Mouse (Mus musculus) bone marrow, adult 2 months (tissue): Measurements from ENCODE around the gene Zfp13. TPM values are rescaled to one million over a fixed set of nuclear protein-coding genes. Genes with fewer than 3 reads are reported as not detected.
A peak's percentile ranks its signal among the peaks of the same experiment; 100 is the strongest.

Experiments
- H3K27ac ChIP-seq: fragments of 200-500 bp; 2 replicates; pipeline ENCODE4 v1.5.1; 2012; ENCODE audit warnings: low read depth, mild to moderate bottlenecking, control low read depth, inconsistent platforms, low read length; ENCODE audit not compliant: control insufficient read depth, poor library complexity, insufficient read depth
- H3K4me1 ChIP-seq: fragments of 200-500 bp; 2 replicates; pipeline ENCODE4 v1.6.1; 2011; ENCODE audit warnings: low read length; ENCODE audit not compliant: control insufficient read depth, insufficient read depth
- H3K4me3 ChIP-seq: fragments of 200-500 bp; replicated peaks from 2 replicates; pipeline ENCODE3; 2011; ENCODE audit warnings: mild to moderate bottlenecking, low read depth, low read length, control low read depth; ENCODE audit not compliant: control insufficient read depth
- CTCF ChIP-seq: fragments of 200-500 bp; IDR thresholded peaks from 2 replicates; pipeline ENCODE4 v1.5.1; 2011; ENCODE audit warnings: low read length, control low read depth; ENCODE audit not compliant: control insufficient read depth, insufficient read depth
- POLR2A ChIP-seq: fragments of 200-500 bp; IDR thresholded peaks from 2 replicates; pipeline ENCODE4 v1.6.1; 2011; ENCODE audit warnings: low read depth, mild to moderate bottlenecking, control low read depth, low read length, borderline replicate concordance; ENCODE audit not compliant: control insufficient read depth
- WGBS: fragments of 180-500 bp; shearing (Covaris S2); methylation state at CpG from one replicate; pipeline ENCODE4 v1.1.7; 2018; 5-methylcytosine and 5-hydroxymethylcytosine counted together
- polyA plus RNA-seq: library from polyadenylated mRNA; stranded (reverse); fragments of >200 nt; gene quantifications from 2 replicates; pipeline ENCODE4 v1.2.4, GENCODE M21; 2011; ENCODE audit warnings: low replicate concordance; ENCODE audit not compliant: missing spikeins, insufficient read depth, insufficient read length

Gene Zfp13
- polyA plus RNA-seq, 1 experiment = not detected

DNA sequence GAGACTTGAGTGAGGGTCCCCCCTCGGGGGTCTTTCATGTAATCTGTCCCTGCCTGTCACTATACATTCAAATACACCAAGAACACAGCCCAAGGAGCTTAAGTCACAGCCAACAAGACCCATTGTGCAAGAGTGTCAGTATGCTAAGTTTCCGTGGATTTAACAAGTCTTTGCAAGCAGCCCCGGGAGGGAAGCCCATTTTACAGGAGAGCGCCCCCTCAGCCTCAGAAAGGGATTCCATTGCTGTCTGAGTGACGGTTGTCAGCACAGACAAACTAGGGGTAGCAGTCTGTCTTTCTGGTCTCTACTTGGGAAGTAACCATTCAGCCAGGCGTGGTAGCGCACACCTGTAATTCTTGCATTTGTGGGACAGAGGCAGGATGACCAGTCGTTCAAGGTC lies 25.2 kb downstream of the Zfp13 start:
- Histone ChIP-seq H3K4me1 (peaks cover 2% of the 10 kb centered on the region; the same call in 1 of the 2 replicates), H3K4me3 (no peak overlapping the region), H3K27ac (no peak overlapping the region)
- TF ChIP-seq CTCF = no peak
- TF ChIP-seq POLR2A = no peak
- WGBS = 75% methylated on average over 8 of the region's 8 CpGs

DNA sequence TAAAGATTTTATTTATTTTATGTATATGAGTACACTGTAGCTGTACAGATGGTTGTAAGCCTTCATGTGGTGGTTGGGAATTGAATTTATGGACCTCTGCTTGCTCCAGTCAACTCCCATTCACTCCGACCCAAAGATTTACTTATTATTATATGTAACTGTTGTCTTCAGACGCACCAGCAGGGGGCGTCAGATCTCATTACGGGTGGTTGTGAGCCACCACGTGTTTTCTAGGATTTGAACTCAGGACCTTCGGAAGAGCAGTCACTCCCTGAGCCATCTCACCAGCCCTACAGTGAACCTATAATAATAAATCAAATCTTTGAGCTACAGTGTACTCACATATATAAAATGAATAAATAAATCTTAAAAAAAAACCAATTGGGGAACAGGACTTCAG lies 27.2 kb downstream of the Zfp13 start:
- Histone ChIP-seq H3K4me1 (peaks cover 2% of the 10 kb centered on the region; the same call in 1 of the 2 replicates), H3K4me3 (no peak overlapping the region), H3K27ac (no peak overlapping the region)
- 68% methylated on average over 6 of the region's 6 CpGs for WGBS
- TF ChIP-seq POLR2A (no peak), CTCF (peak; percentile 15; the same call in 1 of the 2 replicates)

DNA sequence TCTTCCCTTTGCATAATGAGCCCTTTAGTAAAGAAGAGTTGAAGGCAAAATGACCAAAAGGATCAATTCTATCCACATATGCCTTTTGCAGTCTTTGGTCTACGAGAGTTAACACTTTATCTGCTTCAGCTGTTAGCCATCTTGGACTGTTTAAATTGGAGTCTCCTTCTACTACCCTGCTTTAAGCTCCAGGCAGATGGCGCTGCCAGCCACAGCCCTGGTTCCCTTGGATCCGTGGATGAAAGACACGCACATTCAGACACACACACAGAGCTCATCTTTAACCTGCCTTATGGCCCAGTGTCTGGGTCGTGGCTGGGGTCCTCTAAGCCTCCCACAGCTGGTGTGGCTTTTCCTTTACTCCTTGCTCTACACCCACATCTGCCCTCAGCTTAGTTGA lies 28.2 kb downstream of the Zfp13 start:
- Histone ChIP-seq H3K4me3 (no peak overlapping the region), H3K4me1 (peaks cover 2% of the 10 kb centered on the region; the same call in 1 of the 2 replicates), H3K27ac (no peak overlapping the region; the same call in 1 of the 2 replicates)
- TF ChIP-seq CTCF (peak; percentile 25; the same call in 1 of the 2 replicates), POLR2A (no peak)
- 18% methylated on average over 5 of the region's 5 CpGs for WGBS

DNA sequence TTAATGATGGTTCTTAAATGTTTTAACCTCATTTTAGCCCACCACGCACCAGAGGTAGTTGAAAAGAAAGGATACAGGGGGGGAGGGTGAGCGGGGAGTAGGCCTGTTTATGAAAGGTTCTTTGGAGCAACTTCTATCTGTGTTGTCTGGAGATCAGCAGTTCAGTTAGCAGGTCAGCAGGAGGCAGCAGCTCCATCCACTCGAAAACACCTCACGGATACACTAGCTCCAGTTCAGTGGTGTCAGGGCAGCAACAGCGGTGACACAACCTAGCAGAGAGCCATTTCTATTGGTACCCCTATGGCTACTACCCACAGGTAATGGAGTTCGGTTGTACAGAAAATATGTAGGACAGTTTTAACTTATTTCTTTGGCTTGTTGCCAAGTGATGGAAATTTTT lies 29.3 kb downstream of the Zfp13 start:
- no peak overlapping the region for H3K27ac ChIP-seq

DNA sequence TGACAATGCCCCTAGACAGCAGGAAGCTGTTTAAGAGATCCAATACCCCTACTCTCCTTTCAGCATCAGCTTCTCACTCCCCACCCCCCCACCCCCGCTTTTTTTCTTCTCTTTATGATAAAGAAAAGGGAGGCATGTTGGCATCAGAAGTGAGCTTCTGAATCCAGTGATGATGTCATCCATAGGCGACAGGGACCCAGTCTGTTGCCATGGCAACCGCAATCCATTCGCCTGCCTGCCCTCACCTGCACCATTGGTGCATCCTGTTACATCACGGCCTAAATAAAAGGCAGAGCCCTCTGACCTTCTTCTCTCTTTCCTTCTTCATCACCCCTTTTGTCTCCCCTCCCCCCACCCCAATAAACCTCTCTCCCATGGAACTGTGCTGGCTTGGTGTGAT lies 30.9 kb downstream of the Zfp13 start:
- 56% methylated on average over 5 of the region's 5 CpGs for WGBS
- H3K4me3 ChIP-seq = no peak overlapping the region
- H3K27ac ChIP-seq = no peak overlapping the region
- H3K4me1 ChIP-seq = peaks cover 2% of the 10 kb centered on the region; the same call in 1 of the 2 replicates
- TF ChIP-seq POLR2A (no peak), CTCF (no peak)

More for the DNA sequence above, 29.3 kb downstream of the Zfp13 start:
- H3K4me1 ChIP-seq = peaks cover 2% of the 10 kb centered on the region; the same call in 1 of the 2 replicates
- WGBS = 12% methylated on average over 6 of the region's 6 CpGs
- TF ChIP-seq CTCF (peak; percentile 81), POLR2A (no peak)
- H3K4me3 ChIP-seq = no peak overlapping the region

DNA sequence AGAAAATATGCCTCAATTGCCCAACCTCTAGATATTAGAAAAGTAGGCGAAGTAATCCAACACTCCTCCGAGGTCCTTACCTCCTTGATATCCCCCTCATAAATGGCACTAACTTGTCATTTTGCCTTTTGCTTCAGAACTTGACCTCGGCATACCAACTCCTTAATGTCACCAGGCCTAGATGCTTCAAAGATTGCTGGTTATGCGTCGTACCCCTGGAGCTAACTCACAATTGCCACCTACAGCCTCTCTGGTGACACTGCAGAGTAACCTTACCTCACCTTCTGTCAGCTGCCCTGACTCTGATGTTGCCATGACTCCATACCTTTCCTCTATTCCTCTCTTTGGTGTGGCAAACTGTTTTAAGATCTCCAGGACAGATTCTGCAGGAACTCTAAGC lies 32.5 kb downstream of the Zfp13 start:
- TF ChIP-seq CTCF (peak; percentile 34; the same call in 1 of the 2 replicates), POLR2A (no peak)
- H3K4me1 ChIP-seq = peaks cover 2% of the 10 kb centered on the region; the same call in 1 of the 2 replicates
- 35% methylated on average over 5 of the region's 5 CpGs for WGBS

DNA sequence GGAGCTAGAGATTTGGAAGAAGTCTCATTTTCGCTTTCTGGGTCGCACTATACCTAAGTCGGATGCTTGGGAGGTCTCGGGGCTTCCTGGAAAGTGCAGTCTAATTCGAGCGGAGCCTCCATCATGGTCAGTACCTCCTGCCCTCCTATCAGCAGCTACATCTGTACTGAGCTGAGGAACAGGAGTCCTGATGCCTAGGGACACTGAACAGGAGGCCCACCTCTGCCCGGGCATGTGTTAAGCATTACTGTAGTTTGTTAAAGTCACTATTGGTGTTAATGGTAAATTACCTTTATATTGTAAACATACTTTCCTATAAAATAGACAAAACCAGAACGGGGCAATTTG lies 34.9 kb downstream of the Zfp13 start:
- TF ChIP-seq CTCF = no peak
- no peak for TF ChIP-seq POLR2A
- Histone ChIP-seq H3K4me1 (no peaks in the 10 kb centered on the region; the same call in 1 of the 2 replicates), H3K27ac (peak overlapping the region; percentile 93), H3K4me3 (peak overlapping the region; percentile 82)
- WGBS = 0% methylated on average over 8 of the region's 8 CpGs

More for the DNA sequence above, 32.5 kb downstream of the Zfp13 start:
- H3K4me3 ChIP-seq = no peak overlapping the region
- H3K27ac ChIP-seq = no peak overlapping the region

DNA sequence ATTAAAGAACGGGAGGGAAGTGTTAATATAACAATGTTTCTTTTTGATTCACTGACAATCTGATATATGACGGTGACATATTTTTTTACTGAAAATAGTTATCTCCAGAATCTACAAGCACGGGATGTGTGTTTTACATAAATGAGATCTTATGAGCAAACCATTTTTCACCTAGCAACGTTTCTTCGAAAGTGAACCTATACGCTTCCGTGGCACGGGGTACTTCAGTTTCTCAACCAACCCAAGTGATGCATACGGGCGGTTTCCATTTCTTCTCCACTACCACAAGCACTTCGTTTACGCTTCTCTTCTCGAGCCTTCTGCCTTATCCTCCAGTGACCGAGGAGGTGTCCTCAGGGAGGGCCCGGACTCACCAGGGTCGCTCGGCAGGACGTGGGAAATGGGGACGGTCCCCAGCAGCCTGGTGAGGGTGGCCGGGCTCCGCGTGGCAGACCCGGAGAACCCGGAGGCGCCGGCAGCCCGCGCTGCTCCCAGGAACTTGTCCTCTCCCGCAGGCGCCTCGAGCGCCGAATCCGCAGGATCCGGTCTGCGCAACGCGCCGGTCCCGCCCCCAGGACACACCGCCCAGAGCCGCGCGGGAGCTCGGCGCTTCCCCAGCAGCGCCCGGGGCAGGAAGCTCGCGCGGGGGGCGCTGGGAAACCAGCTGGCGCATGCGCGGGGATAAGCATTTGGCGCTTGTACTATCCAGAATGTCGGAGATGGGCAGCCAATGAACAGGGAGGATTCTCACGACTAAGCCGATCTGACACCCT lies 35.5 kb downstream of the Zfp13 start, which contains the start of gene Zfp213:
Zfp213 (minus strand) TSS at position 644 of the 773 bp plus-strand sequence.
- TF ChIP-seq CTCF (no peak), POLR2A (peak; percentile 88)
- under 1% methylated on average over 59 of the region's 59 CpGs for WGBS

More for the DNA sequence above, 35.5 kb downstream of the Zfp13 start, which contains the start of gene Zfp213:
- Histone ChIP-seq H3K4me3 (peak within 1 kb of the TSS; percentile 82), H3K4me1 (no peaks in the 10 kb centered on the region; the same call in 1 of the 2 replicates), H3K27ac (peak within 1 kb of the TSS; percentile 93)
